Mouse (Mus musculus) lung, postnatal 0 days (tissue): ENCODE data around the gene Tspan17. TPM values are rescaled to one million over a fixed set of nuclear protein-coding genes. Genes with fewer than 3 reads are reported as not detected.

ENCODE experiments used
- ATAC-seq: fragments of 200-750 bp; cut with Nextera tagmentation; 2 replicates; pipeline ENCODE4 v1.8.0; 2017; ENCODE audit warnings: moderate library complexity
- DNase-seq: peaks from one replicate; pipeline ENCODE4 v3.0.0-alpha.2; 2016; ENCODE audit warnings: low spot score
- H3K27ac ChIP-seq: fragments of 300-500 bp; sonication (generic); 2 replicates; pipeline ENCODE4 v1.5.1; 2014; ENCODE audit warnings: antibody characterized with exemption, mild to moderate bottlenecking, low read length, mixed read lengths
- H3K27me3 ChIP-seq: fragments of 300-500 bp; sonication (generic); replicated peaks from 2 replicates; pipeline ENCODE4 v1.6.1; 2014; ENCODE audit warnings: low read length, mixed read lengths; ENCODE audit not compliant: insufficient read depth
- H3K36me3 ChIP-seq: fragments of 300-500 bp; sonication (generic); 2 replicates; pipeline ENCODE4 v1.6.1; 2014; ENCODE audit warnings: low read length, mixed read lengths; ENCODE audit not compliant: insufficient read depth
- H3K4me1 ChIP-seq: fragments of 300-500 bp; sonication (generic); 2 replicates; pipeline ENCODE4 v1.6.1; 2014; ENCODE audit warnings: antibody characterized with exemption, low read depth, low read length, mixed read lengths; ENCODE audit not compliant: insufficient read depth
- H3K4me2 ChIP-seq: fragments of 300-500 bp; sonication (generic); replicated peaks from 2 replicates; pipeline ENCODE4 v1.6.1; 2014; ENCODE audit warnings: low read depth, mild to moderate bottlenecking, low read length, moderate library complexity, mixed read lengths
- H3K4me3 ChIP-seq: fragments of 300-500 bp; sonication (generic); 2 replicates; pipeline ENCODE4 v1.5.1; 2014; ENCODE audit warnings: low read depth, low read length
- H3K9ac ChIP-seq: fragments of 300-500 bp; sonication (generic); replicated peaks from 2 replicates; pipeline ENCODE4 v1.6.1; 2014; ENCODE audit warnings: low read depth, mild to moderate bottlenecking
- H3K9me3 ChIP-seq: fragments of 300-500 bp; sonication (generic); 2 replicates; pipeline ENCODE4 v1.6.1; 2016; ENCODE audit warnings: low read length, mixed read lengths
- CTCF ChIP-seq: IDR thresholded peaks from 2 replicates; pipeline ENCODE4 v1.5.1; 2016; ENCODE audit warnings: antibody characterized with exemption, mild to moderate bottlenecking
- EP300 ChIP-seq: IDR thresholded peaks from 2 replicates; pipeline ENCODE4 v1.6.1; 2016; ENCODE audit warnings: antibody characterized with exemption, mild to moderate bottlenecking, control low read depth
- WGBS: fragments of 180-500 bp; shearing (Covaris S2); extraction: QIAGEN DNeasy Blood & Tissue Kit; methylation state at CpG from one replicate; pipeline ENCODE4 v1.1.7; 2014; 5-methylcytosine and 5-hydroxymethylcytosine counted together
- polyA plus RNA-seq: library from polyadenylated mRNA; unstranded; fragments of >200 nt; fragmentation: Nextera tagmentation; extraction: Ambion mirVana; gene quantifications from 2 replicates; pipeline ENCODE4 v1.2.1, GENCODE M21; 2015

Gene Tspan17
- polyA plus RNA-seq, 1 experiment from 2014 or later: 32.9 TPM

GRCm38 (mm10) chr13:54756156-54756712 lies 32.9 kb upstream of the Tspan17 start:
- H3K4me1 ChIP-seq: no peaks in the 10 kb centered on the region; the same call in 1 of the 2 replicates
- peaks cover 23% of the 10 kb centered on the region for H3K27me3 ChIP-seq

GRCm38 (mm10) chr13:54757093-54757830 lies 31.9 kb upstream of the Tspan17 start:
- no peak for ATAC-seq
- peaks cover 23% of the 10 kb centered on the region for H3K27me3 ChIP-seq
- no peaks in the 10 kb centered on the region; the same call in 1 of the 2 replicates for H3K4me1 ChIP-seq
- no peak overlapping the region for H3K27ac ChIP-seq
- DNase-seq: no peak
- no peak overlapping the region for H3K4me3 ChIP-seq
- H3K36me3 ChIP-seq: no peaks in the 10 kb centered on the region
- 42% methylated on average over 10 of the region's 10 CpGs for WGBS
- no peak overlapping the region for H3K4me2 ChIP-seq
- TF ChIP-seq CTCF: no peak
- no peak for TF ChIP-seq EP300
- H3K9me3 ChIP-seq: no peaks in the 10 kb centered on the region
- no peak overlapping the region for H3K9ac ChIP-seq

More at GRCm38 (mm10) chr13:54756156-54756712, 32.9 kb upstream of the Tspan17 start:
- Histone ChIP-seq H3K27ac (no peak overlapping the region), H3K9ac (no peak overlapping the region), H3K4me2 (no peak overlapping the region), H3K36me3 (no peaks in the 10 kb centered on the region), H3K9me3 (no peaks in the 10 kb centered on the region), H3K4me3 (no peak overlapping the region)
- DNase-seq (no peak), ATAC-seq (no peak)
- TF ChIP-seq EP300 (no peak), CTCF (no peak)
- WGBS: 86% methylated on average over 8 of the region's 8 CpGs

- H3K9ac ChIP-seq: no peak overlapping the region
- WGBS: under 1% methylated on average over 43 of the region's 43 CpGs
- no peaks in the 10 kb centered on the region for H3K9me3 ChIP-seq
- no peak for TF ChIP-seq EP300
- TF ChIP-seq CTCF: peak; percentile 77
- H3K4me1 ChIP-seq: no peaks in the 10 kb centered on the region; the same call in 1 of the 2 replicates
- ATAC-seq: peak; percentile 88
- H3K27me3 ChIP-seq: peaks cover 23% of the 10 kb centered on the region
- peak; percentile 92 for DNase-seq
- H3K4me2 ChIP-seq: peak overlapping the region; percentile 55
- peak overlapping the region; percentile 27 for H3K4me3 ChIP-seq
- no peaks in the 10 kb centered on the region for H3K36me3 ChIP-seq
- H3K27ac ChIP-seq: no peak overlapping the region
Observed at GRCm38 (mm10) chr13:54758045-54758755, 31.0 kb upstream of the Tspan17 start.

GRCm38 (mm10) chr13:54758756-54759470 lies 30.3 kb upstream of the Tspan17 start:
- ATAC-seq (no peak), DNase-seq (no peak)
- no peak overlapping the region for H3K27ac ChIP-seq
- TF ChIP-seq EP300: no peak
- no peak for TF ChIP-seq CTCF
- 3% methylated on average over 29 of the region's 29 CpGs for WGBS
- no peak overlapping the region for H3K9ac ChIP-seq
- no peak overlapping the region for H3K4me3 ChIP-seq
- H3K27me3 ChIP-seq: peaks cover 23% of the 10 kb centered on the region
- H3K9me3 ChIP-seq: no peaks in the 10 kb centered on the region
- no peaks in the 10 kb centered on the region; the same call in 1 of the 2 replicates for H3K4me1 ChIP-seq
- no peak overlapping the region for H3K4me2 ChIP-seq
- no peaks in the 10 kb centered on the region for H3K36me3 ChIP-seq

- peaks cover 23% of the 10 kb centered on the region for H3K27me3 ChIP-seq
- H3K4me1 ChIP-seq: no peaks in the 10 kb centered on the region; the same call in 1 of the 2 replicates
- no peaks in the 10 kb centered on the region for H3K36me3 ChIP-seq
- no peak overlapping the region for H3K9ac ChIP-seq
- no peak overlapping the region for H3K27ac ChIP-seq
- DNase-seq (no peak), ATAC-seq (no peak)
- no peak for TF ChIP-seq CTCF
- 24% methylated on average over 7 of the region's 7 CpGs for WGBS
- H3K4me3 ChIP-seq: no peak overlapping the region
- no peaks in the 10 kb centered on the region for H3K9me3 ChIP-seq
- H3K4me2 ChIP-seq: no peak overlapping the region
Observed at GRCm38 (mm10) chr13:54759496-54759895, 29.7 kb upstream of the Tspan17 start.
